Mouse (Mus musculus) liver, embryonic 14.5 days (tissue): ENCODE results near the gene Znrd1. TPM values are rescaled to one million over a fixed set of nuclear protein-coding genes. Genes with fewer than 3 reads are reported as not detected.

ENCODE experiments used
- ATAC-seq: fragments of 200-750 bp; cut with Nextera tagmentation; 2 replicates; pipeline ENCODE4 v1.8.0; 2017; ENCODE audit warnings: moderate number of reproducible peaks, mild to moderate bottlenecking, moderate library complexity; ENCODE audit not compliant: insufficient read depth
- DNase-seq, 3 experiments: peaks; one replicate each; pipeline ENCODE4 v3.0.0-alpha.2; 2012 to 2013; ENCODE audit warnings: low read depth in 3 of 3, low spot score in 3 of 3
- H3K27ac ChIP-seq: fragments of 300-500 bp; sonication (generic); 2 replicates; pipeline ENCODE4 v1.5.1; 2014; ENCODE audit warnings: moderate library complexity, mild to moderate bottlenecking, control low read depth, inconsistent platforms
- H3K27me3 ChIP-seq: fragments of 300-500 bp; sonication (generic); 2 replicates; pipeline ENCODE4 v1.6.1; 2014; ENCODE audit warnings: mild to moderate bottlenecking, low read length, moderate library complexity; ENCODE audit not compliant: control insufficient read depth, insufficient read depth
- H3K36me3 ChIP-seq: fragments of 300-500 bp; sonication (generic); replicated peaks from 2 replicates; pipeline ENCODE4 v1.6.1; 2014; ENCODE audit warnings: low read depth; ENCODE audit not compliant: control insufficient read depth, insufficient read depth
- H3K4me1 ChIP-seq, 2 experiments: fragments of 200-500 bp in 1 of 2; fragments of 300-500 bp in 1 of 2; sonication (generic) in 1 of 2; replicated peaks; 2 replicates each; pipeline ENCODE4 v1.6.1; 2012 to 2014; ENCODE audit warnings: antibody characterized with exemption in 1 of 2, inconsistent platforms in 1 of 2, low read length in 1 of 2; ENCODE audit not compliant: control insufficient read depth in 2 of 2, insufficient read depth in 2 of 2
- H3K4me2 ChIP-seq: fragments of 300-500 bp; sonication (generic); 2 replicates; pipeline ENCODE4 v1.6.1; 2014; ENCODE audit warnings: low read depth, mild to moderate bottlenecking, control low read depth, moderate library complexity
- H3K4me3 ChIP-seq, 2 experiments: fragments of 200-500 bp in 1 of 2; fragments of 300-500 bp in 1 of 2; sonication (generic) in 1 of 2; 2 replicates each; pipeline ENCODE4 v1.5.1; 2012 to 2014; ENCODE audit warnings: low read depth in 2 of 2, low read length in 2 of 2, mild to moderate bottlenecking in 2 of 2, control low read depth in 1 of 2, inconsistent platforms in 1 of 2, moderate library complexity in 1 of 2; ENCODE audit not compliant: insufficient read depth in 1 of 2
- H3K9ac ChIP-seq: fragments of 300-500 bp; sonication (generic); replicated peaks from 2 replicates; pipeline ENCODE4 v1.6.1; 2014; ENCODE audit warnings: mild to moderate bottlenecking, control low read depth, moderate library complexity
- H3K9me3 ChIP-seq: fragments of 300-500 bp; sonication (generic); 2 replicates; pipeline ENCODE4 v1.6.1; 2016; ENCODE audit warnings: low read length, mixed read lengths; ENCODE audit not compliant: control insufficient read depth
- CTCF ChIP-seq: IDR thresholded peaks from 2 replicates; pipeline ENCODE4 v1.5.1; 2016; ENCODE audit warnings: antibody characterized with exemption, low read depth, control low read depth
- EP300 ChIP-seq: IDR thresholded peaks from 2 replicates; pipeline ENCODE4 v1.6.1; 2016; ENCODE audit warnings: antibody characterized with exemption, low read depth
- WGBS: fragments of 180-500 bp; shearing (Covaris S2); extraction: QIAGEN DNeasy Blood & Tissue Kit; methylation state at CpG from one replicate; pipeline ENCODE4 v1.1.7; 2014; ENCODE audit not compliant: insufficient replicate concordance; 5-methylcytosine and 5-hydroxymethylcytosine counted together
- polyA plus RNA-seq, 2 experiments: library from polyadenylated mRNA; depleted of rRNA in 1 of 2; stranded (reverse) in 1 of 2; unstranded in 1 of 2; fragments of >200 nt; fragmentation: Nextera tagmentation in 1 of 2; extraction: Ambion mirVana in 1 of 2; gene quantifications; 2 replicates each; pipeline versions ENCODE4 v1.2.1 to v1.2.3; 2012 to 2014

Znrd1 gene
- polyA plus RNA-seq, 2 experiments, result 17.5 to 28.2 TPM

- no peak for DNase-seq
- no peak overlapping the region for H3K4me2 ChIP-seq
- no peaks in the 10 kb centered on the region for H3K36me3 ChIP-seq
- no peak overlapping the region for H3K9ac ChIP-seq
- 62% methylated on average over 14 of the region's 14 CpGs for WGBS
- no peaks in the 10 kb centered on the region for H3K9me3 ChIP-seq
- TF ChIP-seq EP300 (no peak), CTCF (no peak)
- no peak overlapping the region for H3K4me3 ChIP-seq
- no peaks in the 10 kb centered on the region for H3K27me3 ChIP-seq
- ATAC-seq, result peak; percentile 26; the same call in 1 of the 2 replicates
- no peak overlapping the region for H3K27ac ChIP-seq
- no peaks in the 10 kb centered on the region; a peak in 1 of 4 replicates for H3K4me1 ChIP-seq
These were observed 12.0 kb upstream of the Znrd1 start for GRCm38 (mm10) chr17:36970316-36970890.

GRCm38 (mm10) chr17:36966875-36967274 is 8.5 kb upstream of the Znrd1 start:
- ATAC-seq (no peak), DNase-seq (no peak)
- Histone ChIP-seq H3K27ac (no peak overlapping the region), H3K36me3 (no peaks in the 10 kb centered on the region), H3K9ac (no peak overlapping the region), H3K9me3 (no peaks in the 10 kb centered on the region), H3K4me3 (no peak overlapping the region), H3K27me3 (no peaks in the 10 kb centered on the region), H3K4me1 (no peaks in the 10 kb centered on the region; a peak in 1 of 4 replicates), H3K4me2 (no peak overlapping the region)
- WGBS, result 9% methylated on average over 1 of the region's 1 CpGs
- TF ChIP-seq CTCF (no peak), EP300 (no peak)

DNA sequence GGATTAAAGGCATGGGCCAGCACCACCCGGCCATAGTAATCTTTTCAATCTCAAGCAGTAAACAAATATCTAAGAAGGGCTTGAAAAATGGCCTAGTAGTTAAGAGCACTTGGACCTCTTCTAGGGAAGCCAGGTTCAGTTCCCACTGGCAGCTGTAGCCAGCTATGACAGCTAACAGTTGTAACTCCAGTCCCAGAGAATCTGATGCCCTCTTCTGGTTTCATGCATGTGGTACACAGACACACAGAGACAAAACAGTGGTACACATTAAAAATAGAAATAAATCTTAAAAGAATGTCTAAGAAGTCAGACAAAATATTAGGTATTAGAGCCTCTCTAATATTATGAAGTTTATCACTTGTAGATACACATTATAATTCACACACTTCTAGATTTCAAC is 2.8 kb upstream of the Znrd1 start:
- 43% methylated on average over 1 of the region's 1 CpGs for WGBS
- no peak for DNase-seq
- no peak for TF ChIP-seq CTCF
- no peak for TF ChIP-seq EP300
- Histone ChIP-seq H3K36me3 (no peaks in the 10 kb centered on the region; the same call in 1 of the 2 replicates), H3K27ac (no peak overlapping the region), H3K9ac (no peak overlapping the region), H3K9me3 (no peaks in the 10 kb centered on the region), H3K27me3 (no peaks in the 10 kb centered on the region), H3K4me2 (no peak overlapping the region), H3K4me3 (no peak overlapping the region), H3K4me1 (peaks cover 13 to 14% of the 10 kb centered on the region in 2 experiments)
- ATAC-seq, result no peak

GRCm38 (mm10) chr17:36958884-36959283 is 525 bp upstream of the Znrd1 start:
- Histone ChIP-seq H3K9me3 (no peaks in the 10 kb centered on the region), H3K27me3 (no peaks in the 10 kb centered on the region), H3K36me3 (no peaks in the 10 kb centered on the region; the same call in 1 of the 2 replicates), H3K4me3 (peak overlapping the region; percentile 86 to 97), H3K9ac (peak overlapping the region; percentile 89), H3K27ac (no peak overlapping the region; the same call in 1 of the 2 replicates), H3K4me1 (peaks cover 13 to 14% of the 10 kb centered on the region in 2 experiments), H3K4me2 (peak overlapping the region; percentile 95)
- WGBS, result 13% methylated on average over 12 of the region's 12 CpGs
- ATAC-seq (no peak), DNase-seq (peak in 1 of 3 experiments; percentile 19)
- TF ChIP-seq EP300, result no peak
- TF ChIP-seq CTCF, result no peak

- ATAC-seq (no peak), DNase-seq (no peak)
- Histone ChIP-seq H3K27ac (no peak overlapping the region), H3K4me2 (no peak overlapping the region), H3K27me3 (no peaks in the 10 kb centered on the region), H3K9me3 (no peaks in the 10 kb centered on the region), H3K4me1 (peaks cover 13 to 14% of the 10 kb centered on the region in 2 experiments), H3K36me3 (no peaks in the 10 kb centered on the region; the same call in 1 of the 2 replicates), H3K9ac (no peak overlapping the region), H3K4me3 (no peak overlapping the region)
- 58% methylated on average over 1 of the region's 1 CpGs for WGBS
- TF ChIP-seq EP300 (no peak), CTCF (no peak)
These were observed 5.3 kb downstream of the Znrd1 start for GRCm38 (mm10) chr17:36953062-36953461.
